Mouse (Mus musculus) ES-Bruce4 (cell line): ENCODE data around the gene Nr1h3. TPM values are rescaled to one million over a fixed set of nuclear protein-coding genes. Genes with fewer than 3 reads are reported as not detected.

Source experiments
- H3K27ac ChIP-seq: 2 replicates; pipeline ENCODE4 v1.5.1; 2012; ENCODE audit warnings: low read length, inconsistent platforms; ENCODE audit not compliant: insufficient read depth
- H3K27me3 ChIP-seq: 2 replicates; pipeline ENCODE4 v1.6.1; 2012; ENCODE audit warnings: mild to moderate bottlenecking, low read length, inconsistent platforms; ENCODE audit not compliant: control insufficient read depth, poor library complexity, insufficient read depth, severe bottlenecking
- H3K36me3 ChIP-seq: 2 replicates; pipeline ENCODE4 v1.6.1; 2012; ENCODE audit warnings: inconsistent platforms, mild to moderate bottlenecking, low read length, moderate library complexity; ENCODE audit not compliant: control insufficient read depth, poor library complexity, insufficient read depth, severe bottlenecking
- H3K4me1 ChIP-seq: one replicate; pipeline ENCODE4 v1.8.1; 2011; ENCODE audit warnings: low read length; ENCODE audit not compliant: control insufficient read depth, insufficient read depth
- H3K4me3 ChIP-seq: 2 replicates; pipeline ENCODE4 v1.5.1; 2011; ENCODE audit warnings: low read depth, mild to moderate bottlenecking, low read length
- H3K9ac ChIP-seq: 2 replicates; pipeline ENCODE4 v1.6.1; 2012; ENCODE audit warnings: low read depth, mild to moderate bottlenecking, inconsistent platforms; ENCODE audit not compliant: poor library complexity, severe bottlenecking
- H3K9me3 ChIP-seq: replicated peaks from 2 replicates; pipeline ENCODE4 v1.6.1; 2012; ENCODE audit warnings: mild to moderate bottlenecking, low read length, inconsistent platforms; ENCODE audit not compliant: control insufficient read depth, poor library complexity, insufficient read depth, severe bottlenecking
- CTCF ChIP-seq: IDR thresholded peaks from one replicate; pipeline ENCODE4 v1.8.1; 2011; ENCODE audit warnings: low read depth, low read length
- EP300 ChIP-seq: IDR thresholded peaks from 2 replicates; pipeline ENCODE4 v1.6.1; 2011; ENCODE audit warnings: low read depth, low read length; ENCODE audit not compliant: insufficient read depth
- POLR2A ChIP-seq: IDR thresholded peaks from one replicate; pipeline ENCODE4 v1.8.1; 2011; ENCODE audit warnings: low read length; ENCODE audit not compliant: insufficient read depth
- polyA plus RNA-seq: library from polyadenylated mRNA; stranded (reverse); fragments of >200 nt; gene quantifications from 2 replicates; pipeline ENCODE4 v1.2.4, GENCODE M21; 2011; ENCODE audit warnings: low read depth; ENCODE audit not compliant: missing spikeins, insufficient read depth, insufficient read length

Nr1h3 gene
- polyA plus RNA-seq, 1 experiment, result not detected

DNA sequence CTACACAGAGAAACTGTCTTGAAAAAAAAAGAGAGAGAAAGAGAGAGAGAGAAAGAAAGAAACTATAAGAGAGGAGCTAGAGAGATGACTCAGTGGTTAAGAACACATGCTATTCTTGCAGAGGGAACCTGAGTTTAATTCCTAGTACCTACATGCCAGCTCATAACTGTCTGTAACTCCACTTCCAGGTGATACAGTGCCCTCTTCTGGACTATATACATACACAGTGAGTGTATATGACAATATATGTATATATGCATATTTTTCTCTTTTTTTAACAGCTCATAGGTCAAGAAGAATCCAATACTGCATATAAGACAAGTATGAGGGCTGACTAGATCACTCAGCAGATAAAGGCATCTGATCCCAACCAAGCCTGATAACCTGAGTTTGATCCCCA lies 10.7 kb upstream of the Nr1h3 start:
- H3K36me3 ChIP-seq, result peaks cover 31% of the 10 kb centered on the region
- H3K27ac ChIP-seq, result no peak overlapping the region
- H3K4me1 ChIP-seq, result no peaks in the 10 kb centered on the region
- H3K4me3 ChIP-seq, result no peak overlapping the region
- no peaks in the 10 kb centered on the region for H3K27me3 ChIP-seq
- TF ChIP-seq POLR2A, result no peak
- no peak for TF ChIP-seq EP300
- TF ChIP-seq CTCF, result no peak
- no peaks in the 10 kb centered on the region for H3K9me3 ChIP-seq
- H3K9ac ChIP-seq, result no peak overlapping the region

GRCm38 (mm10) chr2:91206254-91206775 lies 3.7 kb upstream of the Nr1h3 start:
- H3K27ac ChIP-seq, result no peak overlapping the region
- TF ChIP-seq EP300 (no peak), CTCF (no peak)
- peaks cover 25% of the 10 kb centered on the region for H3K36me3 ChIP-seq

DNA sequence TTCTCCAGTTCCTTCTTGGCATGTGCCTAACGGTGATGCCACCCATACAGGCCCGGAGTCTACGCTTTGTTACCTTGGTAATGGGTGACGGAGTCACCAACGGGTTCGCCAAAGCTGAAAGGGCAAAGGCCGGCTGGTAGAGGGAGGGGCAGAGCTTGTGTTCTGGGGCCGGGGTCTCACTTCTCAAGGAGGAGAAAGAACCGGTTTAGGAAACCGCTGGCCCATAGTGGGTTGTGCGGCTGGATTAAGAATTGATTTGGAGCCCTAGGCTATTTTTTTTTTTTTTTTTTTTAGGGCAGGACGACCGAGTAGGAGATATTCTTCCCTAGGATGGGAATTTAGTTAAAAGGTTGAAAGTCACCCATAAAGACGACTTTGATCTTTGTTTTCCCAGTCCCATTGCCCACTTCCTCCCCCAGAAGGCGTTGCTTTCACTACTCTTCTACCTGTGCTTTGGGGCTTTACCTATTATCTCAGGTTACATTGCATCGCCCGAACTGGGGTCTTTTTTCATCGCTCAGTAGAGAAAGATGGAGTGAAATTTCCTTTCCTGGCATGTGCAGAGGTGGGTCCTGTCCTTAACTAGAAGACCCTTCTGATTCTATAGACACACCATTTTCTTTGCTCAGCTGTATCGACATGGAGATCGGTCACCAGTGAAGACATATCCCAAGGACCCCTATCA lies 480 bp upstream of the Nr1h3 start:
- Histone ChIP-seq H3K27me3 (no peaks in the 10 kb centered on the region), H3K9me3 (no peaks in the 10 kb centered on the region), H3K4me1 (no peaks in the 10 kb centered on the region), H3K9ac (peak overlapping the region; percentile 65), H3K36me3 (peaks cover 6% of the 10 kb centered on the region), H3K4me3 (peak overlapping the region; percentile 88), H3K27ac (no peak overlapping the region)
- no peak for TF ChIP-seq EP300
- no peak for TF ChIP-seq POLR2A
- no peak for TF ChIP-seq CTCF

More at GRCm38 (mm10) chr2:91206254-91206775, 3.7 kb upstream of the Nr1h3 start:
- no peaks in the 10 kb centered on the region for H3K4me1 ChIP-seq
- no peaks in the 10 kb centered on the region for H3K9me3 ChIP-seq
- H3K27me3 ChIP-seq, result no peaks in the 10 kb centered on the region
- H3K9ac ChIP-seq, result no peak overlapping the region
- no peak overlapping the region for H3K4me3 ChIP-seq

DNA sequence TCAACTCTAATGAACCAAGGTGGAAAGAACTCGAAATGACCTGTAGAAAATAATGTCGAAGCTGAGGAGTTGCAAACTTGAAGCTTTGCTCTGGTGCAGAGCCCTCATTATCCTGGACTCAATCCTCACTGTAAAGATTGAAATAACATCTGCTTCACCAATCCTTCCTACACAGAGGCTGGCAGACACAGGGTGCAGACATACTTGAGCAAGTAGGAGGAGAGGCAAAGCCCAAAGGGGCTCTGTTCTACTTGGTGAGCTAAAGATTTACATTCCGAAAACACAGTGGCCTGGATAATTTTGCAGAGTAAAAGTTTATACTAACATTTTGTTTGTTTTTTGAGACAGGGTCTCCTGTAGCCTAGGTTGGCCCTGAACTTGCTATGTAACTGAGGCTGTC lies 3.7 kb downstream of the Nr1h3 start:
- H3K4me1 ChIP-seq, result no peaks in the 10 kb centered on the region
- no peak overlapping the region for H3K9ac ChIP-seq
- H3K27ac ChIP-seq, result no peak overlapping the region
- H3K9me3 ChIP-seq, result no peaks in the 10 kb centered on the region
- H3K36me3 ChIP-seq, result no peaks in the 10 kb centered on the region
- no peaks in the 10 kb centered on the region for H3K27me3 ChIP-seq
- no peak overlapping the region for H3K4me3 ChIP-seq
- no peak for TF ChIP-seq CTCF
- TF ChIP-seq POLR2A, result no peak
- TF ChIP-seq EP300, result no peak

DNA sequence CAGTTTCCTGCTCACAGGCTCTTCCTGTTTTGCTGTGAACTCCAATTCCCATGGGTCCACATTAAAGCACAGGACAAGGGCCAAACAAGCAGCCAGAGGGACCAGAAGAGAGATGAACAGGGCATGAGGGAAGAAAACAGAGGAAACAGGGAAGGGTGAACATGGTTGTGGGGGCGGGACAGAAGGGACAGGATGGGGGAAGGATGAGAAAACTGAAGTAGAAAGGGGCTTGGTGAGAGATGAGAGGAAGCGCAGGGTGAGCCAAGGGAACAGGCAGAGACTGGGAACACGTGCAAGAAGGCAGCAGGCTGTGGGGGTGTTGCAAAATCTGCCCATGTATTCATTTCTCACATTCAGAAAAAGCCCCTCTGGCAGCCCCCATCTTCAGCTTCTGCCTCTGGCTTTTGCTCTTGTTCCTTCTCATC lies 6.0 kb downstream of the Nr1h3 start:
- Histone ChIP-seq H3K4me3 (no peak overlapping the region), H3K9ac (no peak overlapping the region), H3K36me3 (no peaks in the 10 kb centered on the region), H3K27ac (no peak overlapping the region), H3K9me3 (no peaks in the 10 kb centered on the region), H3K27me3 (no peaks in the 10 kb centered on the region), H3K4me1 (no peaks in the 10 kb centered on the region)
- TF ChIP-seq CTCF, result no peak
- no peak for TF ChIP-seq POLR2A
- TF ChIP-seq EP300, result no peak

- TF ChIP-seq POLR2A (no peak), EP300 (no peak), CTCF (peak; percentile 72)
- no peaks in the 10 kb centered on the region for H3K27me3 ChIP-seq
- H3K27ac ChIP-seq, result no peak overlapping the region
- H3K9me3 ChIP-seq, result no peaks in the 10 kb centered on the region
- peak overlapping the region; percentile 55 for H3K9ac ChIP-seq
- H3K4me3 ChIP-seq, result peak overlapping the region; percentile 60
- H3K36me3 ChIP-seq, result no peaks in the 10 kb centered on the region
- no peaks in the 10 kb centered on the region for H3K4me1 ChIP-seq
Measured at GRCm38 (mm10) chr2:91194624-91195332, 7.9 kb downstream of the Nr1h3 start.
